Mouse (Mus musculus) heart, embryonic 13.5 days (tissue): ENCODE measurements around the gene Large1. TPM values are rescaled to one million over a fixed set of nuclear protein-coding genes. Genes with fewer than 3 reads are reported as not detected.
"Not testable (repeated sequence)": the region's sequence is repeated elsewhere in the genome, so short reads cannot be mapped to it uniquely, and the experiment has no call there.

Experiments
- ATAC-seq: fragments of 200-750 bp; cut with Nextera tagmentation; 2 replicates; pipeline ENCODE4 v1.8.0; 2017; ENCODE audit warnings: moderate TSS enrichment; ENCODE audit not compliant: insufficient number of reproducible peaks, low FRiP score, low TSS enrichment; ENCODE audit errors: extremely low read depth
- H3K27ac ChIP-seq: fragments of 300-500 bp; sonication (generic); replicated peaks from 2 replicates; pipeline ENCODE4 v1.5.1; 2015; ENCODE audit warnings: moderate library complexity, mild to moderate bottlenecking, inconsistent platforms
- H3K27me3 ChIP-seq: fragments of 300-500 bp; sonication (generic); replicated peaks from 2 replicates; pipeline ENCODE4 v1.6.1; 2015; ENCODE audit warnings: mild to moderate bottlenecking, inconsistent platforms
- H3K36me3 ChIP-seq: fragments of 300-500 bp; sonication (generic); 2 replicates; pipeline ENCODE4 v1.6.1; 2015; ENCODE audit warnings: mild to moderate bottlenecking, inconsistent platforms
- H3K4me1 ChIP-seq: fragments of 300-500 bp; sonication (generic); 2 replicates; pipeline ENCODE4 v1.6.1; 2015; ENCODE audit warnings: inconsistent platforms
- H3K4me2 ChIP-seq: fragments of 300-500 bp; sonication (generic); 2 replicates; pipeline ENCODE4 v1.6.1; 2015; ENCODE audit warnings: inconsistent platforms, mild to moderate bottlenecking, moderate library complexity
- H3K4me3 ChIP-seq: fragments of 300-500 bp; sonication (generic); 2 replicates; pipeline ENCODE4 v1.5.1; 2015; ENCODE audit warnings: moderate library complexity, mild to moderate bottlenecking, inconsistent platforms
- H3K9ac ChIP-seq: fragments of 300-500 bp; sonication (generic); 2 replicates; pipeline ENCODE4 v1.6.1; 2015; ENCODE audit warnings: inconsistent platforms, mild to moderate bottlenecking, moderate library complexity
- H3K9me3 ChIP-seq: fragments of 300-500 bp; sonication (generic); 2 replicates; pipeline ENCODE4 v1.6.1; 2016; ENCODE audit warnings: inconsistent platforms
- WGBS: fragments of 180-500 bp; shearing (Covaris S2); methylation state at CpG from one replicate; pipeline ENCODE4 v1.1.7; 2015; ENCODE audit warnings: mixed read lengths; 5-methylcytosine and 5-hydroxymethylcytosine counted together
- polyA plus RNA-seq: library from polyadenylated mRNA; unstranded; fragments of >200 nt; fragmentation: Nextera tagmentation; extraction: Ambion mirVana; gene quantifications from 2 replicates; pipeline ENCODE4 v1.2.1, GENCODE M21; 2015

Large1 gene
- polyA plus RNA-seq, 1 experiment from 2014 or later = 6.0 TPM

DNA sequence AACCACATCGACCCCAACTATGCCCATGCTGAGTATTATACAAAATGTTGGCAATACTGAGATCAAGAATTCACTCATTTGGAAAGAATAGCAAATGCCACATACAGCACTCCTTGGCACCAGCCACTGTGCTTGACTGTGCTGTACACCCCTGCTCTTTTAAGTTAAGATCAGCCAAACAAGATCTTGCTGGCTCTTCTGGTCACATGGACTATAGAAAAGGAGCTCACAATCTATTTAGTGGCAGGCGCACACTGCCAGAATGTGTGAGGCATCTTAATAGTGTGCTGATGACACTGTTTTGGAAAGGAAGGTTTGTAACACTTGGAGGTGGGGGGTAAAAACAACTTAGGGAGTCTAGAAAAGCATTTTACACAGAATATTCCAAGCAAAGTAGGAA, 337.0 kb downstream of the Large1 start:
- no peak for ATAC-seq

GRCm38 (mm10) chr8:73007489-73007888, 345.9 kb downstream of the Large1 start:
- no peak for ATAC-seq

More for the DNA sequence above, 337.0 kb downstream of the Large1 start:
- H3K9ac ChIP-seq = no peak overlapping the region
- H3K4me2 ChIP-seq = no peak overlapping the region
- no peak overlapping the region for H3K27ac ChIP-seq
- no peaks in the 10 kb centered on the region for H3K36me3 ChIP-seq
- H3K27me3 ChIP-seq = no peaks in the 10 kb centered on the region
- 91% methylated on average over 2 of the region's 2 CpGs for WGBS
- H3K9me3 ChIP-seq = no peaks in the 10 kb centered on the region
- no peak overlapping the region for H3K4me3 ChIP-seq
- H3K4me1 ChIP-seq = no peaks in the 10 kb centered on the region

GRCm38 (mm10) chr8:73003858-73004257, 349.5 kb downstream of the Large1 start:
- Histone ChIP-seq H3K4me3 (no peak overlapping the region), H3K4me1 (peaks cover 4% of the 10 kb centered on the region; the same call in 1 of the 2 replicates), H3K27ac (no peak overlapping the region), H3K36me3 (no peaks in the 10 kb centered on the region), H3K27me3 (no peaks in the 10 kb centered on the region), H3K9me3 (no peaks in the 10 kb centered on the region), H3K9ac (no peak overlapping the region), H3K4me2 (no peak overlapping the region)
- no peak for ATAC-seq
- 44% methylated on average over 2 of the region's 2 CpGs for WGBS

More at GRCm38 (mm10) chr8:73007489-73007888, 345.9 kb downstream of the Large1 start:
- WGBS = 50% methylated on average over 2 of the region's 2 CpGs
- Histone ChIP-seq H3K27me3 (no peaks in the 10 kb centered on the region), H3K27ac (no peak overlapping the region), H3K36me3 (no peaks in the 10 kb centered on the region), H3K4me2 (no peak overlapping the region), H3K9me3 (no peaks in the 10 kb centered on the region), H3K4me1 (peaks cover 4% of the 10 kb centered on the region; the same call in 1 of the 2 replicates), H3K9ac (no peak overlapping the region), H3K4me3 (no peak overlapping the region)

DNA sequence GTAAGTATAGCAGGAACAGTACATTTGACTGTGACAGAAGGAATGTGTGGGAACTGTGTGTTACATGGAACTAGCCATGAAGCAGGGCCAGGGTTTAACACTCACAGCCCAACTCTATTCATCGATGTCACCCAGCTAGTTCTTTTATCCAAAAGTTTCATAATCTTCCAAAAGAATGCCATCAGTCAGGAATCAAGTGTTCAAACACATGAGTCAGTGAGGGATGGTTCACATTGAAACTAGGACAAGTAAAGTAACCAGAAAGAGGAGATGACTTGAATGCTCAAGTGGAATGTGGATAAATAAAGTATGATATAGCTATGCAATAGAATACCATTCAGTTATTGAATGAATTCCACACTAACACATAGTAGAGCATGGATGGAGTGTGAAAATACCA, 359.5 kb downstream of the Large1 start:
- Histone ChIP-seq H3K27ac (no peak overlapping the region), H3K36me3 (no peaks in the 10 kb centered on the region), H3K4me1 (no peaks in the 10 kb centered on the region), H3K4me2 (no peak overlapping the region), H3K9me3 (no peaks in the 10 kb centered on the region), H3K4me3 (no peak overlapping the region), H3K9ac (no peak overlapping the region), H3K27me3 (no peaks in the 10 kb centered on the region)
- no peak for ATAC-seq
- WGBS = 95% methylated on average over 1 of the region's 1 CpGs

- no peaks in the 10 kb centered on the region for H3K4me1 ChIP-seq
- no peak for ATAC-seq
- H3K9ac ChIP-seq = no peak overlapping the region
- H3K4me3 ChIP-seq = no peak overlapping the region
- no peaks in the 10 kb centered on the region for H3K36me3 ChIP-seq
- 66% methylated on average over 2 of the region's 2 CpGs for WGBS
- H3K4me2 ChIP-seq = no peak overlapping the region
- no peak overlapping the region for H3K27ac ChIP-seq
- H3K27me3 ChIP-seq = no peaks in the 10 kb centered on the region
- H3K9me3 ChIP-seq = no peaks in the 10 kb centered on the region
These were observed 362.9 kb downstream of the Large1 start for GRCm38 (mm10) chr8:72990425-72990824.

GRCm38 (mm10) chr8:72982832-72983231, 370.5 kb downstream of the Large1 start:
- H3K4me3 ChIP-seq = no peak overlapping the region
- H3K9me3 ChIP-seq = no peaks in the 10 kb centered on the region
- no peak for ATAC-seq
- H3K4me1 ChIP-seq = peaks cover 12% of the 10 kb centered on the region
- no peak overlapping the region for H3K4me2 ChIP-seq
- WGBS = 84% methylated on average over 1 of the region's 1 CpGs
- no peaks in the 10 kb centered on the region for H3K36me3 ChIP-seq
- no peak overlapping the region for H3K9ac ChIP-seq
- H3K27me3 ChIP-seq = no peaks in the 10 kb centered on the region
- H3K27ac ChIP-seq = no peak overlapping the region

DNA sequence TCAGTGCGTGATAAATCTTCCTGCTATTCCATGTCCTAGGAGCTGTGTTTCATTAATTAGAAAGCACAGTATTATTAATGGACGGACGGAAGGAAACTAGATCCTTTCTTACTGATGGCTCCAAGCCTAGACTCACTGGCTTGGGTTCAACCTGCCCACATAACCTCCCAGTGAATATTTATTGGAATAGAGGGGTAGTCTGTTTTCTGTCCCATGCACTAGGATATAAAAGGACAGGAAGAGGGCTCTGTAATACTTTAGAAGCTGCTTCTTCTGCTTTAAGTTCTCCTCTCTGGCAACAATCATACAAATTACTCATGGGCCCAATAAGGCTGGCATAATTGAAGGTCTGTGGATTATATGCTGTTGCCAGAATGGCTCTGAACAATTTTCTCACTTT, 398.3 kb downstream of the Large1 start:
- H3K27ac ChIP-seq = no peak overlapping the region
- 0 out of 2 replicates have a peak, but pooled peaks cover 5% of the 10 kb centered on the region for H3K9me3 ChIP-seq
- H3K4me2 ChIP-seq = no peak overlapping the region
- no peak for ATAC-seq
- H3K9ac ChIP-seq = no peak overlapping the region
- H3K4me1 ChIP-seq = no peaks in the 10 kb centered on the region
- H3K36me3 ChIP-seq = no peaks in the 10 kb centered on the region
- no peak overlapping the region for H3K4me3 ChIP-seq
- no peaks in the 10 kb centered on the region for H3K27me3 ChIP-seq
- WGBS = 77% methylated on average over 3 of the region's 3 CpGs

DNA sequence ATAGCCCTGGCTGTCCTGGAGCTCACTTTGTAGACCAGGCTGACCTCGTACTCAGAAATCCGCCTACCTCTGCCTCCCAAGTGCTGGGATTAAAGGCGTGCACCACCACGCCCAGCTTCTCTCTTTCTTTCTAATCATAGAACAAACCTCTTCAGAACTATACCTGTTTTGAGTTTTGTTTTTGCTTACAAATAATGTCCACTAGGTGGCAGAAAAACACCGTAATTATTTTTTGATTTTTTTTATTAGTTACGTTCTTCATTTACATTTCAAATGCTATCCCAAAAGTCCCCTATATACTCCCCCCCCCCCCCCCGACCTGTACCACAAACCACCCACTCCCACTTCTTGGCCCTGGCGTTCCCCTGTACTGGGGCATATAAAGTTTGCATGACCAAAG, 411.9 kb downstream of the Large1 start:
- H3K4me3 ChIP-seq, H3K9me3 ChIP-seq: not testable (repeated sequence)
- 53% methylated on average over 8 of the region's 8 CpGs for WGBS

DNA sequence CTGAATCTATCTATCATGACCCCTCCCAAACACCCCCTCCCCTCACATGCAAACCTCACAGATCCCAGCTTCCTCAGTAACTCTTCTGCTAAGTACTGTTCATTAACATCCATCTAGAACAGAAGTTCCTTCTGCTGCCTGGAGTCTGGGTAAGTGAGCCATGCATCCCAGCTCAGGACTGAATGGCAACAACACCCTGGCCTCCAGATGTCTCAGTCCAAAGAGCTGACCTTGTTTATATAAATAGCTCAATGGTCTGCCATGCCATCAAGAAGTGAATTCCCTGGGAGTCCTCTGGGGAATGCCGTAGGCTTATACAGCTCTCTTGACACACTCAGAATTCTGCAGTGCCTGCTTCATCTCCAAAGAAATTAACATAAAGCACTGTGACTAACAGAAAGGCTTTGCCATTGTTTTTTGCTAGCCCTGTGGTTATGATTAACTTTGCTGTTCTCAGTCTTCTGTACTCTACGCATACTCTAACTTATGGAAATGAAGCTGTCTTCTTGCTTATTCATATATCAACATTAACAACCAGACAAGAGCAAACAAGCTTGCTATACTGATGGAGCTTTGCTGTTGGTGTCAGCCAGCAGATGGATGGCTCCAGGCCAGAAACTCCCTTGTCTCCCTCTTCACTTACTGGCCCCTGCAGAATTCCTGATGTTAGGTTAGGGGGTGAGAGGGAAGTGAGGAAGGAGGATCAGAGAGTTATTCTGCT, 434.0 kb downstream of the Large1 start:
- Histone ChIP-seq H3K36me3 (no peaks in the 10 kb centered on the region), H3K27me3 (no peaks in the 10 kb centered on the region), H3K9me3 (peaks cover 4% of the 10 kb centered on the region; the same call in 1 of the 2 replicates), H3K27ac (peak overlapping the region; percentile 82), H3K4me2 (peak overlapping the region; percentile 23), H3K4me1 (peaks cover 24% of the 10 kb centered on the region), H3K9ac (no peak overlapping the region), H3K4me3 (no peak overlapping the region)
- peak; percentile 54; the same call in 1 of the 2 replicates for ATAC-seq
- WGBS = 56% methylated on average over 2 of the region's 2 CpGs

More for the DNA sequence above, 411.9 kb downstream of the Large1 start:
- not testable (repeated sequence) for H3K36me3 ChIP-seq, H3K27me3 ChIP-seq, H3K4me1 ChIP-seq, ATAC-seq, H3K4me2 ChIP-seq, H3K9ac ChIP-seq, H3K27ac ChIP-seq

DNA sequence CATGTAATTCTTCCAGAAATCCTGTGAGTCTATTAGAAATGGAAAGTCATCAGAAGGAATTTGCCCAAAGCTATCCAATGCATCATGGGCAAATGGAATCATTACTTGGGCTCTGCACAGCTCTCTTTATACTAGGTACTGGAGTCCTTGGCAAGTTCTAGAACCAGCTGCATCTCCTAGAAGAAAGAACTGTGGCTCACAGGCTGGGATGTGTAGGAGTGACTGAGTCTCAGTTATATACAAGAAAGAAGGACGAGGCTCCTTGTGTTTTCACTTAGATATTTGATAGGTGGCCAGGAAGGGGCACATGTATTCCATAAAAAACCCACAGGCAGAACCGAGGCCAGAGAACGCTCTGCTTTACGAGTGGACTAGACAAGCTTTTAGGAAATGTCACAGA, 447.8 kb downstream of the Large1 start:
- Histone ChIP-seq H3K9ac (no peak overlapping the region), H3K27ac (no peak overlapping the region), H3K36me3 (no peaks in the 10 kb centered on the region), H3K9me3 (no peaks in the 10 kb centered on the region), H3K27me3 (no peaks in the 10 kb centered on the region), H3K4me3 (no peak overlapping the region), H3K4me1 (no peaks in the 10 kb centered on the region), H3K4me2 (no peak overlapping the region)
- WGBS = 76% methylated on average over 4 of the region's 4 CpGs
- no peak for ATAC-seq

DNA sequence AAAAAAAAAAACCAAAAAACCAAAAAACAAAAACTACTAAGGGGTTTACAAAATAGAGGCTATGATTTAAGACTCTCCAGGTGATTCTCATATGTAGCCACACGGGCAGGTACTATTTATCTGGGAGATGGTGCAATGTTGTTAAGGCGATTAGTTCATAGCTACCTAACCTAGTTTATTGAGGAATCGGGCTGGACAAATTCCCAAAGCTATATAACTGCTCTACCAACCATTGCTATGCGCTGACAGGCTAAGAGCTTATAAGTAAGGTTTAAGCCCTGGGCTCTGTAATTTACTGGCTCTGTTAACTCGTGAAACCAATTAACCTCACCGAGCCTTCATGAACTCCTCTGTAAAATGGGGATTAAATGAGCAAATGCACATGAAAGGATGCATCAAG, 451.7 kb downstream of the Large1 start:
- Histone ChIP-seq H3K27me3 (no peaks in the 10 kb centered on the region), H3K9ac (no peak overlapping the region), H3K27ac (no peak overlapping the region), H3K9me3 (no peaks in the 10 kb centered on the region), H3K4me3 (no peak overlapping the region), H3K4me2 (no peak overlapping the region), H3K4me1 (no peaks in the 10 kb centered on the region), H3K36me3 (no peaks in the 10 kb centered on the region)
- 82% methylated on average over 6 of the region's 6 CpGs for WGBS
- no peak for ATAC-seq

GRCm38 (mm10) chr8:72899321-72899720, 454.0 kb downstream of the Large1 start:
- 83% methylated on average over 3 of the region's 3 CpGs for WGBS
- no peak overlapping the region for H3K4me3 ChIP-seq
- no peaks in the 10 kb centered on the region for H3K27me3 ChIP-seq
- H3K27ac ChIP-seq = no peak overlapping the region
- H3K4me1 ChIP-seq = no peaks in the 10 kb centered on the region
- H3K4me2 ChIP-seq = no peak overlapping the region
- H3K9ac ChIP-seq = no peak overlapping the region
- H3K9me3 ChIP-seq = no peaks in the 10 kb centered on the region
- ATAC-seq = no peak
- no peaks in the 10 kb centered on the region for H3K36me3 ChIP-seq
